Mouse (Mus musculus): ENCODE data around the gene Fam20a.
"Not testable (repeated sequence)": the region's sequence is repeated elsewhere in the genome, so short reads cannot be mapped to it uniquely, and the experiment has no call there.

Gene Fam20a

GRCm38 (mm10) chr11:109678291-109678690, 43.8 kb downstream of the Fam20a start:
- DNase-seq (ENCODE audit: low read depth), result no peak

GRCm38 (mm10) chr11:109676621-109677373, 45.3 kb downstream of the Fam20a start:
- no peak for DNase-seq (ENCODE audit: low read depth)

DNA sequence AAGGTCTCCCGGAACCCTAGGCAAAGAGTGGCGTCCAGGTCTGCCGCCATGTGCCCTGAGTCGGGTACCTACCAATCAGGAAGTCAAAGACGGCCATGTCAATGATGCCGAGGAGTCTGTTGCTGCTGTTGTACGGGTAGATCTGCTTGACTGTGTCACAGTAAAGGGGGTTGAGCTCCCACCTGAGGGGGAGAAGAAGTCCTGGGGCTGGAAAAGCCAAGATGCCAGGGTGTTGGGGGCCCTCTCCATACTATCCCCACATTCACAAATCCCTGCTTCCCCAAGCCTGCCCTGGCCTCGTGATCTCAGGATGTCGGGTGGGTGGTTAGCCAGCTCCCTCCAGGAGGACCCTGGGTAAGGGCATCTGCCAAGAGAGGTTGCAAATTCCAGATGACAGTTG, 46.3 kb downstream of the Fam20a start:
- no peak for DNase-seq (ENCODE audit: low read depth)

DNA sequence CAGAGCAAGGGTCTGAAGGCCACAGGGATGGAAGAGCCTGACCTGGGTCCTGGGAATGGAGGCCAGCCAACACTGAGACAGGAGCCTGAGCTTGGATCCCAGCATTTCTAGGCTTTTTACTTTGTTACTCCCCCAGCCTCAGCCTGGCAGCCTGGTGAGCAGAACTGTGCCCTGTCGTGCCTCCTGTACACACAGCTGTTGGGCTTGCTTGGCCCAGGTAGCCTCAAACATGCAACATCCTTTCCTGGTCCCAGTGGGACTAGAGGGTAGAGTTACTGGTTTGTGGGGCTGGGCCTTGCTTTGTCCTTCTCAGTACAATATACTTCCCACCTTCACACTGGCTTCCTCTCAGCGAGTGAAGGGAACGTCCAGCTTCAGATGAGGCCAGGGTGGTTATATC, 46.9 kb downstream of the Fam20a start:
- no peak for DNase-seq (ENCODE audit: low read depth)

DNA sequence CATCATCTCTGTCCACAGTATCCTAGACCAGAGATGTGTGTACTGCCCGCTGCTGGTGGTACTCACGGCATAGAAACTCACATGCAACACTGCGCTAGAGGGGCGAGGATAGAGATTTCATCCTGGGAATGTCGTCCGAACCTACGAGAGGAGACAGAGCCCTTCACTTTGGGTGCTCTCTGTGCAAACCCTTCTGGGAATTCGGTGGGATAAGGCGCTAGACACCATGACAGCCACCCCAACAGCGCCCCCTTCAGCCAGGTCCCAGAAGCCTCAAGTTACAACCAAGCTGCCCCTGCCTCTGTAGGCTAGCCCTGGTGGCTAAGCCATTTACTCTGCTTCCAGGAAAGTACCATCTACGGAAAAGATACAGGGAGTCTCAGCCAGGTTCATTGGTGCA, 47.5 kb downstream of the Fam20a start:
- DNase-seq (ENCODE audit: low read depth), result no peak

DNA sequence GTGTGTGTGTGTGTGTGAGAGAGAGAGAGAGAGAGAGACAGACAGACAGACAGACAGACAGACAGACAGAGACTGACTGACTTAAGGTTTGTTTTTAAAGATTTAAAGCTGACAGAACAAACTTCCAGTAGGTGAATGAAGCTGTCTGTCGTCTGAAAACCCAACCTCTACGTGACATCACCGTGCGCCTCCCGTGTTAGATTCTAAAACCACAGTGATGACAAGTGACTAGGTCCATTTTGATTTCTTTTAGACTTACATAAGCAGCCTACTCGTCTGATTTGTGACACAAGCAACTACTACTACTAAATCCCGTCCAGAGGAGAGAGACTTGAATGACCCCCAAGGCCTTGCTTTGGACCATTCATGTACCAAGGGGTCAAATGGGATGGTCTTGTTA, 48.3 kb downstream of the Fam20a start:
- no peak for DNase-seq (ENCODE audit: low read depth)

GRCm38 (mm10) chr11:109672881-109673739, 49.0 kb downstream of the Fam20a start:
- no peak for DNase-seq (ENCODE audit: low read depth)

- no peak for DNase-seq (ENCODE audit: low read depth)
These were observed 49.7 kb downstream of the Fam20a start for GRCm38 (mm10) chr11:109672396-109672795.

DNA sequence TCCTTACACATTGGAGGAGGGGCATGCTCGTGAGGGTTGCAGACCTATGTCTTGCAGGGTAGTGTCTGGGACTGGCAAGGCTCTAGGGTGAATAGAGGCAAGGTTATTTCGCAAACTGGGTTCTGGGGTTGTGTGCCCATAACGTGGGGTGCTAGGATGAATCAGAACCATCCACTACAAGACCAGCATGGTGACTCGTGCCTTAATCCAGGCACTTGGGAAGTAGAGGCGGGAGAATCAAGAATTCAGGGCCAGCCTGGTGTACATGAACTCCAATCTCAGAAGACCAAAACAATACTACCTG, 50.1 kb downstream of the Fam20a start:
- DNase-seq (ENCODE audit: low read depth), result peak; percentile 46

DNA sequence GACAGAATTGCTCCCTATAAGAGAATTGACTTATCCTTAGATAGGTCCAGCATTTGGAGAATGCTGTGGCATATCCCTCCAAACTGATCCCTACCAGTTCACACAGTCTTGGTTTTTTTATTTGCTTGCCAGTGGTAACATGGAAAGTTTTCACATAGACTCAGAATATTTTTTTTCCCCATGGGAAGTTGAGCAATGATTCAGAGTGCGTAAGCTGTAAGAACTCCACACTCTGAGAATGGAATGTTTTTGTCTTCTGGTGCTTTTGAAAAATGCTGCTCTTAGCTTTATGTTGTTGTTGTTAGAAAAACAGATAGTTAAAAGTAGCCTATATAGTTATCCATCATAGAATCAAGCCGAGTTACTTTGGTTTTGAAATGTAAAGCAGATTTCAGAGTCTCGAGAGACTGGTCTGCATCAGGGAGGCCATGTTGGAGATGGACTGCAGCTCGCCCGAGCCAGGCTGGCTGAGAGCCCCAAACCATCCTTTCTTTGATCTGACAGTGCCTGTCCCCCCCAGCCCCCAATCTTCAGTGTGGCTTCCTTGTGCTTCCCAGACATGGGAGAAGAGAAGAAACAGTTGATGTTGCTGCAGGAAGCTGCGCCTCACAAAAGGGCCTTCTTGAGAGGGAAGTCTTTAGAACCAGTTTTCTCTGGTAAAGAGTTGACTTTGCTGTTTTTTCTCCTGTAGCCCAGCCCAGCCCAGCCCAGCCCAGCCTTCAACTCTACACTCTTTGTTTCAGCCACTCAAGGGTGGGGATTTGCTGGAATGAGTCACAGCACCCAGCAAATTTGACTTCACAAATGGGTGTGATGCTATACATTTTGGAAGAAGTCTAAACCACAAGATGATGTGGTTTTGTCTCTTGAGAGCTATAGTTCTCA, 50.7 kb downstream of the Fam20a start:
- DNase-seq (ENCODE audit: low read depth), result peak; percentile 89

DNA sequence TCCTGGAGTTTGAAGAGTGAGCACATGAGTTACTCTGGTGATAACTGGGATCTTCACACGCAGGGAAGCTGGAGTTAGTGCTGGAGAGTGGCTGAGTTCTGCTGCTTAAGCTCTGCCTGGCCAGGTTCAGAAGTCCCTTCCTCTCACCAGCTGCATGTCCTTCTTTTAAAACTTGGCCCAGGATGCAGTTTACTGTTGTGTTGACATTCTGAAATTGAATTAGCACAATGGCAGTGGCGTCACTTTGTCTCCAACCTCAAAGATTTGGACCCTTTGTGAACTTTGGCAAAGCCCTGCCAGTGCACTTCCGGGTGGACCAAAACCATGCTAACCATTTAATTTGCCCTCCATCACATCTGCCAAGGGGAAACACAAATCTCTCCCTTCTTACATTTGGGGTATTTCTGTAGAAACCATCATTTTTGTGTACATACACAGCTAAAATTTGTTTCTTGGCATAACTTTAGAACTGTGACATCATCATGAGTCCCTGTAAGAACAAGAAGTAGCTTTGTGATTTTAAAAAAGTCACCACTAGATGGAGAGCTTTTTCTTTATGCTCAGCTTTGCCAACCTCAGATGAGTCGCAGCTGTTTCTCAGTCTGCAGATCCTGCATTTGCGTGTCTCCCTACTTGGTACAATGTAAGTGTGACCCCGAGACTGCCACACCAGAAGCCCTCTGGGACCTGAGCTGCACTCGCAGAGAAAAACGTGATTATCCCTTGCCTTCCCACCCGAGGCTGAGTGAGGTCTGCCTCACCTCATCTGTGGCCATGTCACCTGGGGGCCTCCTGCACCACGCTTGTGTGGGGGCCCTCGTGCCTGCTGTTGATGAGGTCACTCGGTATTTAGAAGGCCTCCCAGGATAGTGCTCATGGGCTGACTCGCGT, 51.8 kb downstream of the Fam20a start:
- peak; percentile 75 for DNase-seq (ENCODE audit: low read depth)

DNA sequence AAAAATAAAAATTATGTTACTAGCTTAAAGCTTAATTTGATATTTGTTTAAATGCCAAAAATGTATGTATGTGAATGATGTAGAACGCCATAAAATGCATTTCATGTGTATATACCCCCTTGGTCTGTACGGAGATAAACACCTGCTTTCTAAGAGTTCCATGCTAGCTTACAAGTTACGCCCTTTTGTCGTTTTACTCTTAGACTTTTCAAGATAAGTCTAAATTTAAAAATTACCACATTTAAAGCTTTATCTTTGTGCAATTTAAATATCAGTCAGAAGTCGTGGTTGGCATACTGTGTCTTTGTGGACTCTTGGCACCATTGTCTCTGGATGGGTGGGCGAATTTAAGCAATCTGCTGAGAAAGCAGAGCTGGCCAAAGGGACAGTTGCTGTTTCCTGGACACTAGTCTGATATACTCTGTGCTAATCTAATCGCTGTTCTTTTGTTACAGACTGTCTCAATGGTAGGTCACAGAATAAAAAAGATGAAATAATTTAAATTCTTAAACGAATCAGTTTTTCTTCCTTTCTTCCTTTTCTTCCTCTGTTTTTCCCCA, 52.9 kb downstream of the Fam20a start:
- no peak for DNase-seq (ENCODE audit: low read depth)

DNA sequence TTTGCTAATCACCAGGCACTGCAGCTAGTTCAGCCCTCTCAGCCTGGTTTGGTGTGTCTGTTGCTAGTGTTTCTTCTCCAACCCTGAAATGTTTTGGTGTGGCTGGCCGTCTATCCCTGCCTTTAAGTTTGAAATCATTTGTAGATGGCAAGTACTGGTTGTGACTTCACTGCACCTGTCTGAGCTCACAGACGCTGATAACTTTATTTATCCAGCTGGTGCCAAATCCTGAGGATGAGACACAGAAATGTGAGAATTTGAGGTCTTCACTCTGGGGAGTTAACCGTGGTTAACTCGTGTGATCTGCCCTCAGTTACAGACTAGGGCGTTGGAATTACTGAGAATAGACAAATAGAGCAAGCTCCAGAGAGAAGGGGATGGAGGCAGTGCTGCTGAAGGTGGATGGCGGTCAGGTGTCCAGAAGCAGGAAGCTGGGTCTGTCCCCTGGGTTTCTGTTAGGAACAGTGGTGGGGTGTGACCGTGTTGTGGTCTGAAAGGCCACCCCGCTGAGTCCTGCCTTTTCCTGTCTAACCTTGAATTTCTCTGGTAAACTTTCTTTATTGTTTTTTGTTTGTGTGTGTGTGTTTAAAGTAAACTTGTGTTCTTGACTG, 53.9 kb downstream of the Fam20a start:
- DNase-seq (ENCODE audit: low read depth), result no peak

DNA sequence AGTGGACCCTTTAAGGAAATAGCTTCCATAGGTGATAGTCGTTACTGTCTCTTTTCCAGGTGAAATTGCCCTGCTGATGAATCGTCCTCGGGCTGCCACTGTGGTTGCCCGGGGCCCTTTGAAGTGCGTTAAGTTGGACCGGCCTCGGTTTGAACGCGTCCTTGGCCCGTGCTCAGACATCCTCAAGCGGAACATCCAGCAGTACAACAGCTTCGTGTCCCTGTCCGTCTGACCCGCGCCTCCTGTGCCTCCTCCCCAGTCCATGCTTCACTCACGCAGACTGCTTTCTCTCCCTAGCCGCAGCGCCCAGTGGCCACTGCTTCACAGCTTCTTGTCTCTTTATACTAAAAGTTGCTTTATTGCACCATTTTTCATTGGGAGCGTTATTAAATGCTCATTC, 54.7 kb downstream of the Fam20a start:
- no peak for DNase-seq (ENCODE audit: low read depth)

- DNase-seq (ENCODE audit: low read depth), result no peak
These were observed 55.7 kb downstream of the Fam20a start for GRCm38 (mm10) chr11:109666411-109666810.

- DNase-seq (ENCODE audit: low read depth), result no peak
These were observed 56.7 kb downstream of the Fam20a start for GRCm38 (mm10) chr11:109665424-109665823.

GRCm38 (mm10) chr11:109664293-109664692, 57.8 kb downstream of the Fam20a start:
- DNase-seq (ENCODE audit: low read depth), result no peak

GRCm38 (mm10) chr11:109660526-109660925, 61.6 kb downstream of the Fam20a start:
- not testable (repeated sequence) for DNase-seq (ENCODE audit: low read depth)

GRCm38 (mm10) chr11:109656232-109656631, 65.8 kb downstream of the Fam20a start:
- DNase-seq (ENCODE audit: low read depth), result no peak

DNA sequence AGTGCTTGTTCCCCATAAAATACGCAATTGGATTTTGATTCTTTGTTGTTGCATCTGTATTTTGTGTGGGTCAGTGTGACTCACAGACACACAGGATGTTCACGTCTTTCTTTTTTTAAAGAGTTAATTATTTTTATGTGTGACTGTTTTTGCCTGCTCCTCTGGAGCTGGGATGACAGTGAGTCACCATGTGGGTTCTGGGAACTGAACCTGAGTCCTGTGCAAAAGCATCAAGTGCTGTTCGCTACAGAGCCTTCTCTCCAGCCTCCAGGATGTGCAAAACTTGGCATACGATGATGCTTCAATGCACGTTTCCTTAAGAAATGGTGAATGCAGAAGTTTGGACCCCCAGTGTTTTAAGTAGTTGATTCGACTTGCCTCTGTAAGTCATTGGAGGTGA, 67.5 kb downstream of the Fam20a start:
- no peak for DNase-seq (ENCODE audit: low read depth)

DNA sequence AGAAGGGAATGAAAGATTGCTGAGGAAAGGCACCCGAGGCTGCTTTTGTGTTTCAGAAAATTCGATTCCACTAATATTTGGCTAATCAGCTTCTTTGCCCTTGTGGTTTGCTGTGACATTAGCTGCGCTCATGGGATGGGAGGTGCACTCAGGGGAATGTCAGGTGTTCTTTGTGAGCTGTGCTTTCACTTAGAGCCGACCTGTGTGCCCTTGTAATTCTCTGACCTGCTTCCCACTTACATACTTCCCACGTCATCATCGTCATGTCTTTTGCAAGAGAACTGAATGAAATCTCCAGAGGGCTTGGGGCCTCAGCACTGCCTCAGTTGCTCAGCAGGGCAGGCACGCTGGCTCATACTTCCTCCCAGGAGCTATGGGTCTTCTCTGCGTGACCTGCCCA, 68.9 kb downstream of the Fam20a start:
- no peak for DNase-seq (ENCODE audit: low read depth)

All from fibroblast of lung, adult 2 months (primary cell).